Mouse (Mus musculus): ENCODE measurements around the gene Speg.

- no peak for TF ChIP-seq POLR2A (IDR thresholded peaks at IDR 0.05; ENCODE audit: insufficient read depth, low read length)
- no peak for TF ChIP-seq CTCF (IDR thresholded peaks at IDR 0.05; ENCODE audit: low read depth, low read length)
- no peak for TF ChIP-seq EP300 (IDR thresholded peaks at IDR 0.05; ENCODE audit: insufficient read depth, low read depth, low read length)
Measured at GRCm38 (mm10) chr1:75477966-75478290, 102.8 kb downstream of the Speg start.

All from ES-Bruce4 (cell line).